Comparison of ENCODE assay signal across 9 mouse cellular contexts in genomic region chr7:47014564-47015389, GRCm38 (mm10). TPM values are rescaled to one million over a fixed set of nuclear protein-coding genes. Genes with fewer than 3 reads are reported as not detected.
DNase-seq lines count a peak whose midpoint lies in the region; ATAC-seq and TF ChIP-seq lines count a peak whose summit lies in the region.
"Had no signal": no experiment of that assay in that cellular context is flagged by ENCODE, and none has a peak within 500 bp of the region (broad histone marks: within the 10 kb centered on the region; RNA-seq: fewer than 3 reads in every experiment).

No protein-coding gene starts in this region.

- no peak for TF ChIP-seq EP300 in liver, embryonic 14.5 days (IDR thresholded peaks at IDR 0.05; ENCODE audit: low read depth)

- 57% methylated on average over 10 of the region's 11 CpGs for WGBS in heart, embryonic 10.5 days
- WGBS in liver, embryonic 14.5 days (ENCODE audit: insufficient replicate concordance), result 35% methylated on average over 10 of the region's 11 CpGs

- H3K4me1 ChIP-seq in E14TG2a.4 (replicated peaks; ENCODE audit: low read depth, low read length), result peaks cover 63% of the 10 kb centered on the region
- peaks cover 11% of the 10 kb centered on the region for H3K4me1 ChIP-seq in heart, embryonic 10.5 days
- H3K4me1 ChIP-seq in liver, embryonic 14.5 days (replicated peaks; ENCODE audit: control insufficient read depth in 2 of 2, insufficient read depth in 2 of 2, low read length in 1 of 2), result peaks cover 26 to 31% of the 10 kb centered on the region in 2 experiments

- no peaks in the 10 kb centered on the region for H3K27me3 ChIP-seq in E14TG2a.4 (ENCODE audit: insufficient read depth, low read length)
- H3K27me3 ChIP-seq in heart, embryonic 10.5 days (ENCODE audit: insufficient read depth, poor library complexity, severe bottlenecking), result no peaks in the 10 kb centered on the region
- H3K27me3 ChIP-seq in liver, embryonic 14.5 days (ENCODE audit: control insufficient read depth, insufficient read depth, low read length), result no peaks in the 10 kb centered on the region

- DNase-seq in embryo, embryonic 10 days (ENCODE audit: low spot score), result peak; percentile 15
- no peak for DNase-seq in embryo, embryonic 9.5 days (ENCODE audit: extremely low spot score)
- DNase-seq in heart, embryonic 10.5 days (ENCODE audit: low spot score), result no peak
- DNase-seq in liver, embryonic 14.5 days (ENCODE audit: low read depth in 3 of 3, low spot score in 3 of 3), result no peak
- no peak for DNase-seq in right cerebral cortex, postnatal 36 days (ENCODE audit: low spot score in 2 of 2)
- DNase-seq in layer of hippocampus, postnatal 25 days (ENCODE audit: extremely low spot score in 1 of 2, low spot score in 1 of 2), result no peak
- DNase-seq in frontal cortex, adult 2 months (ENCODE audit: extremely low spot score in 1 of 2, low spot score in 1 of 2), result no peak

- no peak for ATAC-seq in liver, embryonic 14.5 days (ENCODE audit: insufficient read depth)

- H3K4me2 ChIP-seq in liver, embryonic 14.5 days (ENCODE audit: low read depth), result peak overlapping the region; percentile 51

- H3K27ac ChIP-seq in heart, embryonic 10.5 days, result peak overlapping the region; percentile 86
- peak overlapping the region; percentile 92 for H3K27ac ChIP-seq in liver, embryonic 14.5 days

- no peak for TF ChIP-seq CTCF in E14TG2a.4 (conservative IDR thresholded peaks at IDR 0.05; ENCODE audit: low read length)
- no peak for TF ChIP-seq CTCF in liver, embryonic 14.5 days (IDR thresholded peaks at IDR 0.05; ENCODE audit: low read depth)

- no peaks in the 10 kb centered on the region for H3K36me3 ChIP-seq in E14TG2a.4 (ENCODE audit: insufficient read depth, low read length)
- H3K36me3 ChIP-seq in heart, embryonic 10.5 days, result no peaks in the 10 kb centered on the region
- H3K36me3 ChIP-seq in liver, embryonic 14.5 days (replicated peaks; ENCODE audit: control insufficient read depth, insufficient read depth, low read depth), result no peaks in the 10 kb centered on the region

- H3K9me3 ChIP-seq in E14TG2a.4 (ENCODE audit: low read length), result no peaks in the 10 kb centered on the region
- H3K9me3 ChIP-seq in heart, embryonic 10.5 days, result no peaks in the 10 kb centered on the region
- no peaks in the 10 kb centered on the region for H3K9me3 ChIP-seq in liver, embryonic 14.5 days (ENCODE audit: control insufficient read depth, low read length)

- H3K4me3 ChIP-seq in E14TG2a.4 (replicated peaks; ENCODE audit: low read length), result peak overlapping the region; percentile 32
- no peak overlapping the region for H3K4me3 ChIP-seq in heart, embryonic 10.5 days
- peak overlapping the region in 1 of 2 experiments; percentile 15; a peak in 2 of 4 replicates for H3K4me3 ChIP-seq in liver, embryonic 14.5 days (ENCODE audit: insufficient read depth in 1 of 2, low read depth in 2 of 2, low read length in 2 of 2)

- peak overlapping the region; percentile 42 for H3K9ac ChIP-seq in liver, embryonic 14.5 days (replicated peaks)

RNA-seq across cellular contexts. Expression of gene Spty2d1, which starts 6.6 kb away (rescaled TPM):
- polyA plus RNA-seq in heart, embryonic 10.5 days (2016; fragmentation: Nextera tagmentation; extraction: Ambion mirVana), result 14.4 and 15.6 TPM in 2 replicates
- 3.5 and 5.9 TPM in 2 replicates for polyA plus RNA-seq in liver, embryonic 14.5 days (2012; rRNA removed)
- 10.1 and 10.4 TPM in 2 replicates for polyA plus RNA-seq in liver, embryonic 14.5 days (2014; fragmentation: Nextera tagmentation; extraction: Ambion mirVana)
- 10 to 100 TPM; 14.2 to 15.5 TPM for total RNA-seq in layer of hippocampus, postnatal 25 days (2021)
- polyA plus RNA-seq in frontal cortex, adult 2 months (2012; rRNA removed), result 8.9 and 9.7 TPM in 2 replicates

RNA-seq across cellular contexts. Expression of gene Gm9999, which starts 31.4 kb away (rescaled TPM):
- not detected in 2 replicates for polyA plus RNA-seq in heart, embryonic 10.5 days (2016; fragmentation: Nextera tagmentation; extraction: Ambion mirVana)
- not detected in 2 replicates for polyA plus RNA-seq in liver, embryonic 14.5 days (2012; rRNA removed)
- polyA plus RNA-seq in liver, embryonic 14.5 days (2014; fragmentation: Nextera tagmentation; extraction: Ambion mirVana), result not detected in 2 replicates
- not detected for total RNA-seq in layer of hippocampus, postnatal 25 days (2021)
- polyA plus RNA-seq in frontal cortex, adult 2 months (2012; rRNA removed), result not detected in 2 replicates
- total RNA-seq: gastrocnemius, adult 8-10 months had no signal

RNA-seq across cellular contexts. Expression of gene Tmem86a, which starts 35.6 kb away (rescaled TPM):
- 14.8 and 19.9 TPM in 2 replicates for polyA plus RNA-seq in heart, embryonic 10.5 days (2016; fragmentation: Nextera tagmentation; extraction: Ambion mirVana)
- 12.6 and 14.8 TPM in 2 replicates for polyA plus RNA-seq in liver, embryonic 14.5 days (2012; rRNA removed)
- 16.6 and 16.9 TPM in 2 replicates for polyA plus RNA-seq in liver, embryonic 14.5 days (2014; fragmentation: Nextera tagmentation; extraction: Ambion mirVana)
- 10 to 100 TPM; 14.1 to 15.2 TPM for total RNA-seq in layer of hippocampus, postnatal 25 days (2021)
- 22.4 and 24.0 TPM in 2 replicates for polyA plus RNA-seq in frontal cortex, adult 2 months (2012; rRNA removed)

RNA-seq across cellular contexts. Expression of gene Uevld, which starts 56.5 kb away (rescaled TPM):
- polyA plus RNA-seq in heart, embryonic 10.5 days (2016; fragmentation: Nextera tagmentation; extraction: Ambion mirVana), result 8.3 and 9.0 TPM in 2 replicates
- 2.8 and 3.9 TPM in 2 replicates for polyA plus RNA-seq in liver, embryonic 14.5 days (2012; rRNA removed)
- 5.8 and 6.4 TPM in 2 replicates for polyA plus RNA-seq in liver, embryonic 14.5 days (2014; fragmentation: Nextera tagmentation; extraction: Ambion mirVana)
- 10 to 100 TPM; 14.1 to 14.7 TPM for total RNA-seq in layer of hippocampus, postnatal 25 days (2021)
- 6.3 and 7.7 TPM in 2 replicates for polyA plus RNA-seq in frontal cortex, adult 2 months (2012; rRNA removed)
